Mouse (Mus musculus) ovary, postnatal 10 days (tissue): Measurements from ENCODE around the gene Garnl3.

Source experiments
- DNase-seq: peaks from one replicate; pipeline ENCODE4 v3.0.0; 2022; ENCODE audit warnings: low spot score

Garnl3 gene

DNA sequence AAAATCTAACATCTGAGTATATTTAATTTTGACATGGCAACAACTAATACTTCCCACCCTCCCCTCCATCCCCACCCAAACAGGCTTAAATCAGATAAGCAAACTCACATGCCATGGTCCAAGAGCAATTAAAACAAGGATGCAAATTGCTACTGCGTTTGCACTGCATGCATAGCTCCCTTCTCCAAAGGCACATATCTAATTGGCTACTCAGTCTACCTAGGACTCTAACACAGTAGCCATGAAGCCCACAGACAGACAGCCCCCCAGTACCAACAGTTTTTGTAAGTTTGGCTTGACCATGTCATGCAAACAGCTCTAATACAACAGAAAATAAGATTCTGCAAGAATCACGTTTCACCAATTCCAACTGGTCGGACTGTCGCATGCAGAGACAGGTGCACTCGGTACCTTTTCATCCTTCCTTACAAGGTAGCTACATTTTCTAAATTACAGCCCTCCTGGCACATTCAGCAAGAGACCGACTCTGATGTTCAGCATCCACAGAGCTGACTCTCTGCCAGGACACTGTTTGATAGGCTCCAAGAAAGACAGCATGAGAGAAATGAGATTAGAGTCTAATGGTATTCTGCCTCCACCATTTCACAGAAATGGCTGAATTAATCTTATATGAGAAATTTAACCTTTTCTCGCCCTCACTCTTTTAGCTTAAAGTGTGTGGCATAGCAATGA lies 44.6 kb downstream of the Garnl3 start:
- no peak for DNase-seq

DNA sequence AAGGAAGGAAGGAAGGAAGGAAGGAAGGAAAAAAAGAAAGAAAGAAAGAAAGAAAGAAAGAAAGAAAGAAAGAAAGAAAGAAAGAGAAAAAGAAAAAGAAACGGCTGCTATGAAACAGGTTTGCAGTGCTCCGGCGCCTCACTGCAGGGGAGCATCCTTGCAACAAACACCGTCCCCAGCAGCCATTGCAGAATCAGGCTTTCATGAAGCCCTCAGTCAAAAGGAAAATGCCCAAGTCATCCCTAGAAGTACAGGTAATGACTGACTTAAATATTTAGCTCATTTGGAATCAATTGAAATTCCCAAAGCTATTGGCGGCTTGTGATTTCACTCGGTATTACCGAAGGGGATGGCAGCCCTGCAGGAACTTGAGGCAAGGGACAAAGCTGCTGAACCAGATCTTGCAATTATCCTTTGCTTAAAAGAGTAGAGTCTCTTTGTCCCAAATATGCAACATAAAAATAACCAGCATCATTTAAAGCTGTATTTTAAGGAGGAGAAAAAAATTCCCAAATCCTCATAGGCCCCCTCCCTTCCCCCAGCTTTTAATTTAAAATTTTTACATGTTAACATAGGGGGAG lies 45.3 kb downstream of the Garnl3 start:
- no peak for DNase-seq

- DNase-seq: no peak
Measured at GRCm38 (mm10) chr2:33084221-33084620, 47.2 kb downstream of the Garnl3 start.

DNA sequence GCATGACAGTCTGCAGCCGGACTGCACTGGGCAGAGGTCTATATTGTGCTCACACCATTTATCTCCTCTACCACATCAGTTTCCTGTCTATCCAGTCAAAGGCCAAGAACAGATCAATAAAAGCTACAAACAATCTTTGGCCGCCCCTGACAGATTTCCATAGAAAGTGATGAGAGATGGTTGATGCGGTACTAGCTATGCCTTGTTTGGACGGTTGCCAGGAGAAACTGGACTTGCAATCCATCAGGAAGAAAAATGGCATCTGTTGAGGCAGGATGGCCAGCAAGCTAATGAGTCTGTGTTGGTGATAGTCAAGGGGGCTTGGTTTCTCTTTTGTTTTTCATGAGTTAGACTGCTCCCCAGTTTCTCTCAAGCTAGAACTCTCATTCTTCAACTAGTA lies 51.3 kb downstream of the Garnl3 start:
- DNase-seq: no peak

DNA sequence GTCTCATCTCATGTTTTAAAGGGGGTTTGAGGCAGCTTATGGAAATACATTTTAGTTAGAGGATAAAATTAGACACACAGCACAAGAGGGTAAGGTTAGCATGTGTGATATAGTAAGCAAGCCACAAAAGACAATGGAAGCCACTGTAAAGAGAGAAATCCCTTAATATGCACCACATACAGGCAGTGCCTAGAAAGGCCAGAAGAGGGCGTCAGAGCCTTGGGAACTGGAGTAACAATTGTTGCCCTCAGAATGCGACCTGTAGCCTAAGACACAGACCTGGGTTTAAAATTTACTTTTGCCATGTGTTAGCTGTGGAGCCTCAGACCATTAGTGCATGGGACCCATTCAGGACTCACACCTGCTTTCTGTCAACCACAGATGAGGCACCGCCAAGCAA lies 54.2 kb downstream of the Garnl3 start:
- no peak for DNase-seq

- DNase-seq: no peak
Measured at GRCm38 (mm10) chr2:33074931-33075330, 56.5 kb downstream of the Garnl3 start.

GRCm38 (mm10) chr2:33074188-33074587 lies 57.3 kb downstream of the Garnl3 start:
- no peak for DNase-seq

DNA sequence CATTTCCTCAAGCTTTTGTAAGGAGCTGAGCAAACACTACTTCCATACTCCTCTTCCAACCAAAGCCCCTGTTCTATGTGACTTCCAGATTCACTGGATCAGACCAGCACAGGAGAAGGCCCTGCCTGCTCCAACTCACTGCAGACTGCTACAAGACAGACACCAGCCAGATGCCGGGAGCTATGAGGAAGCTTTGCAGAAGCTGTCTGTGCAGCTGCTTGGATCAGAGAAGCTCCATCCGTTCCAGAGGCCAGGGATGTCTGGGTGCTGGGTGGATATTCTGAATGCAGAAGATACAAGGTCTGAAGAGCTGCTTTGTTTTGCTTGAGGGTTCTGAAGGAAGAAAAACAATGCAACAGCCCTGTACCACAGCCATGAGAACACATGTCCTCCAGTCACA lies 59.1 kb downstream of the Garnl3 start:
- no peak for DNase-seq

DNA sequence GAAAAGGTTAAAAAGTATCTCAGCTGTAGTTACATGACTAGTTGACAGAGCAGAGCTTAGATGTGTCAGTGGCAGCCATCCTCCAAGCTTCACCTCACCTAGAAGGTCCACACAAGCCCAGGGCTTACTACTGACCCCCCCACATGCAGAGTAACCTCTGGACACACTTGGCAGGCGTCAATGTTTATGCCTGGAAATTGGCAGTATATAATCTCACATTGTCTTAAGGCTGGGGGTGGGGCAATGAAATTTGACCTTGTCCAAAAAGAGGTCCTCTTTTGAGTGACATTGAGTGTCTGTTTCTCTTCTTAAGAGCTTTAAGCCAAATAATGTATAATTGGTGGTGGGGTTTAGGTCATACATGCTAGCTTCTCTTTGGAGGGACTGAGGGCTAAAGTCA lies 65.8 kb downstream of the Garnl3 start:
- DNase-seq: no peak

DNA sequence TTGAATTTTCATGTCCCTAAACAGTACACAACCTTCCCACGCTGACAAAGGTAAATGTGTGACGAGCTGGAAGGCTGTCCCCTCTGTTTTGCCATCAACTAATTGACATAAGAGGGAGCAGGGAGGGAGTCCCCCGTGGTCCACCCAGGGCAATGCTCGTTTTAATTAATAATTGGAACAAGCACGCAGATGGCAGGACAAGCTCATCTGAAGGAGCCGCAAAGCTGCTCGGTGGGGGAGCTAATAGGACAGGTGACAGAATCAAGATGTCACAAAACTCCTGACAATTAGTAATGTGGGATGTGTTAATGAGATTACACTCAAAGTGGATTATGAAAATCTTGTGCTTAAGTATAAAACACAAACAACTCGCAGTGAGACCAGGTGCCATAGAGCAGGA lies 68.7 kb downstream of the Garnl3 start:
- DNase-seq: no peak

- DNase-seq: no peak
Measured at GRCm38 (mm10) chr2:33058926-33059325, 72.5 kb downstream of the Garnl3 start.

DNA sequence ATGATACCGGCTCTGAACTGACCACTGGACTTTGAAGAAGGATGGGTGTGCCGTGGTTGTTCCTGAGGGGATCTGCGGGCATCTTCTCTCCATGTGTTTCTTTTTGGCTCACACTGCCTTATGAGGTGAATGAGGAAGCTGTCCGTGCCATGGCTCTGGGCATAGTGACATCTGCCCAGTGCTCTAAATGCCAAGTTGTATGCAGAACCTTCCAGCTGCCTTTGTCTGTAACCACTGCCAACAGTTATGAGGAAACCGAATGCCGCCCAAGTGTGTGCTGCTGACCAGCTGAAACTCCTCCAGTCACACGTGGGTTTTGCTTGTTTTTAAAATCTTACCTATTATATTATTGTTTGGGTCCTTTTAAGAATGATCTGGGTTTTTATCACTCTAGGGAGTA lies 73.9 kb downstream of the Garnl3 start:
- DNase-seq: no peak

DNA sequence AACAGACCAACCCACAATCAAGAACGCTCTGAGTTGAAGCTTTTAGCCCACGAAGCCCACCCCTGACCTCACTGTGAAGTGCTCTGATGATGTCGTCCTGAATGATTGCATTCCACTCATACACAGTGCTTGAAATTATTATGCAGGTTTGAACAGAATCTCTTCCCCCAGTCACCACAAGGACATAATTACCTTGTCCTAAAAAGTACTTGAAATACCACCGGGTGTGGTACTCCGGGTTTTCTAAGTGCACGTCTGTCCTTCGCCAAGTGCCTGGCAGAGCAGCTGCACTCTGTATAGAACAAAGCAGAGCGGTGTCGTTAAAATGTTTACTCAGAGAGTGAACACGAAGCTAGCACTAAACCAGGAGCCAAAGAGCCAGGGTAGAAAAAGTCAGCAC lies 77.5 kb downstream of the Garnl3 start:
- no peak for DNase-seq

GRCm38 (mm10) chr2:33047360-33047759 lies 84.1 kb downstream of the Garnl3 start:
- no peak for DNase-seq

GRCm38 (mm10) chr2:33046919-33047318 lies 84.5 kb downstream of the Garnl3 start:
- DNase-seq: no peak

- DNase-seq: no peak
Measured at GRCm38 (mm10) chr2:33045899-33046298, 85.6 kb downstream of the Garnl3 start.

DNA sequence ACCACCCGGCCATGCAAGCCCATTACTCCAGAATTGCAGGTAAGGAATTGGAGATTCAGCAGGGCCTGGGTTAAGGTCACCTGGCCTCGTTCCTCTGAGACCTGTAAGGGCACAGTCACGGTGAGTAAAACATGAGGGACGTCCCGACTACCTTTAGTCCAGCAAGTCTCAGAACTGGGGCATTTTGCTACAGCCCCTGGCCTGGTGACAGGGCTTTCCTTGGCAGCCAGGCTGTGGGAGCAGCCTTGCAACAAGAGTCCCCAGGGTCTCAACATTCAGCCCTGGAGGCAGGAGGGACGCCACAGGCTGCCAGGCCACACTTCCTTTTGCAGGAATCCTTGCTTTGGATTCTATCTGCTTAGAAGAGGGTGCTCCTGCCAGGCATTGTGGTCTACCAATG lies 88.7 kb downstream of the Garnl3 start:
- no peak for DNase-seq

DNA sequence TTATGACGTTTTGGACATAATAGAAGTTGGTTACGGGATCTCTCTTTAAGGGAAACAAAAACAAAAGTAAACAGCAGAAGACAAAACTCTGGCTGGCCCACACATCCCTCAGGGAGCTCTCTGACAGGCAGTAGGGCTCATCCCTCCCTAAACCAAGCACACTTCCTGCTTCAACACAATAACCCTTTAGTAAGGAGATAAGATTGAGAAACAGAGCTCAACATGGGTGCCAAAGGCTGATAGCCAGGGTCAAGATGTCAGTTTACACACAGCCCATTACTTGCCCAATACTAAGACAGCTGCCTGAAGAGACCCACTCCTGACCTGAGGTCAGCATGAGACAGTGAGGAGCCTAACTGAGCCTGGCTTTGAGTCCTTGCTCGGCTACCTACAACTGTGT lies 89.9 kb downstream of the Garnl3 start:
- DNase-seq: no peak

DNA sequence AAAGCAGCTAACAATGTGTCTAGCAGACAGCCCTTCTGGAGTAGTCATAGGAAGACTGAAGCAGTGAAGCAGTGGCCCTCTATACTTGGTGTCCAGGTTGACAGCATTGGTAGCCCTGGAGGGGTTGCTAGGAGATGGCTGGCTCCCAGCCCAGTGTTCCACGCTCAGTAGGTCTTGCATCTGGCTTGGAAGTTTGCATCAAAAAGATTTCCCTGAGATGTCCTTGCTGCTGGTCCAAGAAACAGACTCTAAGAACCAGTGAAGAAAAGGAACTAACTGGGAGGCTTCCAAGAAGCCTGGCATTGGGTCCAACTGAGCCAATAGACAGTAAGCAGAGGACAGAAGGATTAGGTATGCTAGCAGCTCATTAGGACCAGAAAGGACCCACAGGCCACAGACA lies 94.0 kb downstream of the Garnl3 start:
- no peak for DNase-seq

- DNase-seq: no peak
Measured at GRCm38 (mm10) chr2:33035297-33035696, 96.2 kb downstream of the Garnl3 start.

DNA sequence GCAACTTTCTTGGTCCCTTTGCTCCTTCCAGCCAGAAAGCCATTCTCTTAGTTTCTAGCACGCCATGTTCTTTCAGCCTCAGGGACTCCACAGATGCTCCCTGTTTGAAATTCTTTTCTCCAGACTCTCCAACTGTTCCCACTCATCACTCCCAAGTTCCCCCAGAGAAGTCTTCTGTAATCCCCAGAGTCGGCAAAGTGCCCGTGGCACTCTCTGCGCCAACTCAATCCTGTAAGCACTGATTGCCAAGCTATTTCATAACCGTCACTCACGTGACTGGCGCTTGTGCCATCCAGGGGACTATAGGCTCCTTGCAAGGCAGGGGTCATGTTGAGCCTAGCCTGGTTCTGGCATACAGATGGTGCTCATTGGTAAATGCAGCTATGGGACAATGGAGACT lies 98.2 kb downstream of the Garnl3 start:
- DNase-seq: no peak

DNA sequence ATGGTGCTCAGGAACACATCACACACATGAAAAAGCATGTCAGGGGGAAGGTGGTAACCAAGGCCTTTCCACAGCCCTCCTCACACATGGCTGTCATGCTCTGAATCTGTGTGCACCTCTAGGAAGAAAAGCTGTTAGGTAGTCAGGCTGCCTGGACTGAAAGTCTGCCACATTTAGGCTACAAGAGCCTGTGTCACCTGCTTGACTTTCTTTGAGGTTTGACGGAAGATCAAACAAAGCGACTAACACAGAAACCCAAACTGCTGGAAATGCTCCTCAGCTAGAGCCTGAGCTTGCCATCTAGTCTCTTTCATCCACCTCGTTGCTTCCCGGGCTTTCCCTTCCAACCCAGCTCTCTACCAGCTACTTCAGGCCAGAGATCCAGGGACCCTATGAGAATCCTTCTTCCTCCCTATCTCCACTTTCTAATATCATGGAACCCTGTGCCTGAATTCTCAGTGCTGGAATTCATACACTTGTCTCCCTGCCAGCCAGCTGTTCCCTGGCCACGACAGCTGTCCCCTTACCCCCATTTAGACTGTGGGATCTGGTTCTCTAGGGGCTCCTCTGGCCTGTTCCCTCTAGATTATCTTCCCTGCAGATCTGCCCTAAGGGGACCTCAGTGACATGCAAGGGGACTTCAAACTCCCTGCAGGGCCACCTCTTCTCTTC lies 98.9 kb downstream of the Garnl3 start:
- no peak for DNase-seq

DNA sequence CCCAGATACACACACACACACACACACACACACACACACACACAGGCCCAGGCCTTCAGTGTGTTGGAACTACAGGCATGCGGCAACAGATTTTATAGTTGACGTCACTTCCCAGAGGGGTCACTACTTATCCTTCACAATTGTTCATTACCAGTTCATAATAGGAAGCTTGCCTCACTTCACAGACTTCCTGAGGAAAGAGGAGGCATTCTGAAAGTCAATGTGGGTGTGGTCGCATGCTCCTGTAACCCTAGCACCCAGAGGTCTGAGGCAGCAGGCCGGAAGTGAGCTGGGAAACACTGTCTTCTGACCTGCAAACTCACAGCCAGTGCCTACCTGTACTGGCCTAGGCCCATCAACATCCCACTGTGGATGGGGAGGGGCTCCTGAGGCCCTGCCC lies 106.4 kb downstream of the Garnl3 start:
- DNase-seq: no peak

GRCm38 (mm10) chr2:33024564-33024963 lies 106.9 kb downstream of the Garnl3 start:
- no peak for DNase-seq
